Mouse (Mus musculus) gastrocnemius, postnatal 14 days (tissue): Measurements from ENCODE around the gene Il9r. TPM values are rescaled to one million over a fixed set of nuclear protein-coding genes. Genes with fewer than 3 reads are reported as not detected.

Experiments
- DNase-seq: peaks from one replicate; pipeline ENCODE4 v3.0.0; 2021; ENCODE audit warnings: mixed read lengths
- intact Hi-C: fragments of 180-260 bp; cut with DNase I; formaldehyde crosslinking; loops from one replicate; pipeline ENCODE4 v1.15.1; 2025; ENCODE audit warnings: low total_unique reads
- total RNA-seq, 2 experiments: library from RNA; stranded (reverse); gene quantifications; 2 replicates each; pipeline ENCODE4 v1.2.3; 2021

Gene Il9r
- total RNA-seq, 2 experiments from 2014 or later: 0.31 TPM; not detected in 1

- no peak for DNase-seq
- intact Hi-C loops: no loop called here
Observed at GRCm38 (mm10) chr11:32228292-32228845, 28.3 kb upstream of the Il9r start.

GRCm38 (mm10) chr11:32227555-32227954, 27.5 kb upstream of the Il9r start:
- intact Hi-C loops: no loop called here
- no peak for DNase-seq

GRCm38 (mm10) chr11:32227041-32227440, 27.0 kb upstream of the Il9r start:
- intact Hi-C loops: no loop called here
- DNase-seq: no peak

GRCm38 (mm10) chr11:32226124-32226871, 26.2 kb upstream of the Il9r start, which contains the start of gene Mpg:
Gene Mpg (plus strand): TSS chr11:32226505.
- DNase-seq: peak; percentile 90
- intact Hi-C loops: no loop called here

- intact Hi-C loops: no loop called here
- DNase-seq: peak; percentile 55
Observed at GRCm38 (mm10) chr11:32225222-32226104, 25.4 kb upstream of the Il9r start.

- peak; percentile 89 for DNase-seq
- intact Hi-C loops: no loop called here
Observed at GRCm38 (mm10) chr11:32224468-32225139, 24.5 kb upstream of the Il9r start.

GRCm38 (mm10) chr11:32223297-32223967, 23.4 kb upstream of the Il9r start:
- intact Hi-C loops: no loop called here
- no peak for DNase-seq

GRCm38 (mm10) chr11:32222570-32223194, 22.6 kb upstream of the Il9r start:
- DNase-seq: no peak
- intact Hi-C loops: no loop called here

- DNase-seq: peak; percentile 77
- intact Hi-C loops: no loop called here
Observed at GRCm38 (mm10) chr11:32221951-32222409, 21.9 kb upstream of the Il9r start, which contains the start of gene Rhbdf1. Gene Rhbdf1 (minus strand): TSS chr11:32222300.

GRCm38 (mm10) chr11:32221225-32221950, 21.3 kb upstream of the Il9r start:
- peak; percentile 75 for DNase-seq
- intact Hi-C loops: no loop called here

GRCm38 (mm10) chr11:32220607-32221224, 20.6 kb upstream of the Il9r start:
- intact Hi-C loops: no loop called here
- no peak for DNase-seq

GRCm38 (mm10) chr11:32219287-32219686, 19.2 kb upstream of the Il9r start:
- DNase-seq: no peak
- intact Hi-C loops: loop anchor here (2.0 kb wide), 1 partner anchor 18 kb away; no protein-coding TSS in a partner anchor

GRCm38 (mm10) chr11:32218501-32219050, 18.5 kb upstream of the Il9r start:
- no peak for DNase-seq
- intact Hi-C loops: loop anchor here (2.0 kb wide), 1 partner anchor 18 kb away; no protein-coding TSS in a partner anchor

- DNase-seq: peak; percentile 62
- intact Hi-C loops: no loop called here
Observed at GRCm38 (mm10) chr11:32216851-32217250, 16.8 kb upstream of the Il9r start.

GRCm38 (mm10) chr11:32215372-32216162, 15.5 kb upstream of the Il9r start:
- DNase-seq: no peak
- intact Hi-C loops: no loop called here

GRCm38 (mm10) chr11:32210623-32211022, 10.5 kb upstream of the Il9r start:
- intact Hi-C loops: no loop called here
- DNase-seq: no peak
